Mouse (Mus musculus) C2C12 (cell line): ENCODE measurements at regions not wholly inside any gene's neighbourhood (a gene's known extent, or its start where the extent isn't known, plus 50 kb on each side); places are given as distances from the start of the nearest gene placed in this dataset.

Experiments
- CTCF ChIP-seq: IDR thresholded peaks from one replicate; pipeline ENCODE4 v1.5.1; 2011; ENCODE audit not compliant: control insufficient read depth, insufficient read depth, insufficient read length
- MYOG ChIP-seq: IDR thresholded peaks from one replicate; pipeline ENCODE4 v1.6.1; 2011; ENCODE audit not compliant: control insufficient read depth, insufficient read length; ENCODE audit errors: extremely low read depth
- USF1 ChIP-seq: IDR thresholded peaks from one replicate; pipeline ENCODE4 v1.6.1; 2011; ENCODE audit warnings: low read depth, mild to moderate bottlenecking, control low read depth, moderate library complexity

DNA sequence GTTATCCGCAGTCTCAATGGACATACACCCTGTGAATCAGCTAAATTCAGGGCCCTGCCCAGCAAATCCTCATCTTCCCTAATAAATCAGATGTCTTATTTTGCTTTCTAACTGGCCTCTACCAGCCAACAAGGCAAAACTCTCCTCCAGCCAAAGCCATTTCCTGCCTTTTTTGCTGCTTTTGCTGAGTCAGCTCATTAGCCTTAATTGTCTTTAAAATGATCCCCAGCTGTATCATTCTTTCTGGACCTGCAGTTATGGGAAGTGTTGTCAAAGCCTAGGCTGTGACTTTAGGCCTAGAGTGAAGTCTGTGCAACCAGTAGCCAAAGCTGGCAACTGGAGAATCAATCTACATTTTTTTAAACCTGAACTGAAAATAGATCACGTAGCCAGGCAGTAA, 81.4 kb downstream of the Mtpn start:
- TF ChIP-seq CTCF = no peak
- TF ChIP-seq MYOG = no peak
- TF ChIP-seq USF1 = no peak
